Mouse (Mus musculus) CH12.LX (cell line): ENCODE results near the gene Ppox.

Experiments
- BHLHE40 ChIP-seq: IDR thresholded peaks from 2 replicates; pipeline ENCODE4 v1.6.1; 2011; ENCODE audit warnings: mild to moderate bottlenecking, low read depth, low read length, improper control_type of control experiment
- HCFC1 ChIP-seq: IDR thresholded peaks from 2 replicates; pipeline ENCODE4 v1.6.1; 2012; ENCODE audit warnings: low read depth, mild to moderate bottlenecking, inconsistent platforms, low read length, improper control_type of control experiment
- MXI1 ChIP-seq: IDR thresholded peaks from 2 replicates; pipeline ENCODE4 v1.6.1; 2011; ENCODE audit warnings: mild to moderate bottlenecking, low read depth, low read length, improper control_type of control experiment
- POLR2A ChIP-seq: IDR thresholded peaks from 2 replicates; pipeline ENCODE4 v1.6.1; 2011; ENCODE audit warnings: low read depth, mild to moderate bottlenecking, improper control_type of control experiment, low read length

DNA sequence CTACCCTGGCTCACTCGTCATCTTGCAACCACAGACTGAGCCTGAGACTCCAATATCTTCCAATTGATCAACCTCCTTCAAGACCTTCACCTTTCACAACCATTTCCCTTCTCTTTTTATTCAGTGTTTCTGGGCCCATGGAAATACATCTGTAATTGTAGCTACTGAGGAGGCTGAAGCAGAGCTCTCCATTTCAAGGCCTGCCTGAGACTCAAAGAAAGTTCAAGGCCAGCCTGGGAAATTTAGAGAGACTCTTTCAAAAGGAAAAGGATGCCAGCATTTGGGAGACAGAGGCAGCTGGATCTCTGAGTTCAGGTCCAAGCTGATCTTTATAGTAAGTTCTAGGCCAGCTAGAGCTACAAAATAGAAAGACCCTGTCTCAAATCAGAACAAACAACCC is 53.1 kb downstream of the Ppox start:
- TF ChIP-seq HCFC1 (no peak), POLR2A (no peak), MXI1 (no peak), BHLHE40 (no peak)
